Mouse (Mus musculus): ENCODE measurements around the gene Ttc25. TPM values are rescaled to one million over a fixed set of nuclear protein-coding genes. Genes with fewer than 3 reads are reported as not detected.
A peak's percentile ranks its signal among the peaks of the same experiment; 100 is the strongest.

Gene Ttc25
- polyA plus RNA-seq, 1 experiment from 2014 or later, result 1.6 TPM

GRCm38 (mm10) chr11:100559476-100559875 lies 14.1 kb downstream of the Ttc25 start:
- Histone ChIP-seq H3K4me2 (no peak overlapping the region), H3K27ac (no peak overlapping the region), H3K9ac (no peak overlapping the region), H3K27me3 (no peaks in the 10 kb centered on the region), H3K4me1 (no peaks in the 10 kb centered on the region), H3K4me3 (no peak overlapping the region), H3K9me3 (replicated peaks) (no peaks in the 10 kb centered on the region), H3K36me3 (ENCODE audit: poor library complexity, severe bottlenecking) (no peaks in the 10 kb centered on the region)
- ATAC-seq, result no peak
- 55% methylated on average over 7 of the region's 7 CpGs for WGBS

- H3K4me3 ChIP-seq, result no peak overlapping the region
- 26% methylated on average over 5 of the region's 5 CpGs for WGBS
- ATAC-seq, result no peak
- H3K36me3 ChIP-seq (ENCODE audit: poor library complexity, severe bottlenecking), result no peaks in the 10 kb centered on the region
- H3K9ac ChIP-seq, result no peak overlapping the region
- H3K27me3 ChIP-seq, result no peaks in the 10 kb centered on the region
- H3K4me2 ChIP-seq, result no peak overlapping the region
- H3K4me1 ChIP-seq, result no peaks in the 10 kb centered on the region
- no peaks in the 10 kb centered on the region for H3K9me3 ChIP-seq (replicated peaks)
- H3K27ac ChIP-seq, result no peak overlapping the region
Measured at GRCm38 (mm10) chr11:100561748-100562147, 16.3 kb downstream of the Ttc25 start.

- Histone ChIP-seq H3K4me1 (no peaks in the 10 kb centered on the region), H3K4me2 (no peak overlapping the region), H3K9me3 (replicated peaks) (no peaks in the 10 kb centered on the region), H3K27ac (no peak overlapping the region), H3K36me3 (ENCODE audit: poor library complexity, severe bottlenecking) (no peaks in the 10 kb centered on the region), H3K27me3 (no peaks in the 10 kb centered on the region), H3K9ac (no peak overlapping the region), H3K4me3 (no peak overlapping the region)
- 75% methylated on average over 15 of the region's 15 CpGs for WGBS
- peak; percentile 45; the same call in 1 of the 2 replicates for ATAC-seq
Measured at GRCm38 (mm10) chr11:100564297-100564696, 18.9 kb downstream of the Ttc25 start.

GRCm38 (mm10) chr11:100564703-100565102 lies 19.3 kb downstream of the Ttc25 start:
- no peaks in the 10 kb centered on the region for H3K9me3 ChIP-seq (replicated peaks)
- no peak overlapping the region for H3K27ac ChIP-seq
- H3K4me3 ChIP-seq, result no peak overlapping the region
- no peak overlapping the region for H3K9ac ChIP-seq
- H3K27me3 ChIP-seq, result no peaks in the 10 kb centered on the region
- H3K4me2 ChIP-seq, result no peak overlapping the region
- H3K36me3 ChIP-seq (ENCODE audit: poor library complexity, severe bottlenecking), result no peaks in the 10 kb centered on the region
- H3K4me1 ChIP-seq, result no peaks in the 10 kb centered on the region
- WGBS, result 84% methylated on average over 6 of the region's 6 CpGs
- peak; percentile 21; the same call in 1 of the 2 replicates for ATAC-seq

GRCm38 (mm10) chr11:100567229-100567628 lies 21.8 kb downstream of the Ttc25 start:
- Histone ChIP-seq H3K4me3 (no peak overlapping the region), H3K9me3 (replicated peaks) (no peaks in the 10 kb centered on the region), H3K36me3 (ENCODE audit: poor library complexity, severe bottlenecking) (no peaks in the 10 kb centered on the region), H3K4me1 (peaks cover 9% of the 10 kb centered on the region; the same call in 1 of the 2 replicates), H3K27ac (no peak overlapping the region), H3K4me2 (no peak overlapping the region), H3K27me3 (peaks cover 17% of the 10 kb centered on the region), H3K9ac (no peak overlapping the region)
- WGBS, result 78% methylated on average over 5 of the region's 5 CpGs
- no peak for ATAC-seq

- H3K27me3 ChIP-seq, result peaks cover 20% of the 10 kb centered on the region
- H3K9ac ChIP-seq, result no peak overlapping the region
- ATAC-seq, result no peak
- 75% methylated on average over 9 of the region's 9 CpGs for WGBS
- no peak overlapping the region for H3K4me2 ChIP-seq
- no peak overlapping the region for H3K4me3 ChIP-seq
- no peak overlapping the region for H3K27ac ChIP-seq
- H3K9me3 ChIP-seq (replicated peaks), result no peaks in the 10 kb centered on the region
- no peaks in the 10 kb centered on the region for H3K36me3 ChIP-seq (ENCODE audit: poor library complexity, severe bottlenecking)
- H3K4me1 ChIP-seq, result peaks cover 9% of the 10 kb centered on the region; the same call in 1 of the 2 replicates
Measured at GRCm38 (mm10) chr11:100567815-100568245, 22.4 kb downstream of the Ttc25 start.

- 86% methylated on average over 8 of the region's 8 CpGs for WGBS
- no peak for ATAC-seq
- no peak overlapping the region for H3K4me3 ChIP-seq
Measured at GRCm38 (mm10) chr11:100568692-100569091, 23.3 kb downstream of the Ttc25 start.

GRCm38 (mm10) chr11:100569789-100570188 lies 24.4 kb downstream of the Ttc25 start:
- H3K9me3 ChIP-seq (replicated peaks), result no peaks in the 10 kb centered on the region
- WGBS, result 67% methylated on average over 9 of the region's 9 CpGs
- no peak for ATAC-seq
- H3K4me2 ChIP-seq, result no peak overlapping the region
- peaks cover 20% of the 10 kb centered on the region for H3K27me3 ChIP-seq
- no peak overlapping the region for H3K9ac ChIP-seq
- H3K27ac ChIP-seq, result no peak overlapping the region
- no peaks in the 10 kb centered on the region for H3K36me3 ChIP-seq (ENCODE audit: poor library complexity, severe bottlenecking)
- peaks cover 12% of the 10 kb centered on the region; the same call in 1 of the 2 replicates for H3K4me1 ChIP-seq
- H3K4me3 ChIP-seq, result no peak overlapping the region

More at GRCm38 (mm10) chr11:100568692-100569091, 23.3 kb downstream of the Ttc25 start:
- peaks cover 20% of the 10 kb centered on the region for H3K27me3 ChIP-seq
- H3K9me3 ChIP-seq (replicated peaks), result no peaks in the 10 kb centered on the region
- H3K27ac ChIP-seq, result no peak overlapping the region
- H3K4me2 ChIP-seq, result no peak overlapping the region
- H3K9ac ChIP-seq, result no peak overlapping the region; the same call in 1 of the 2 replicates
- H3K4me1 ChIP-seq, result peaks cover 9% of the 10 kb centered on the region; the same call in 1 of the 2 replicates
- H3K36me3 ChIP-seq (ENCODE audit: poor library complexity, severe bottlenecking), result no peaks in the 10 kb centered on the region

GRCm38 (mm10) chr11:100570430-100571201 lies 25.2 kb downstream of the Ttc25 start:
- Histone ChIP-seq H3K4me3 (peak overlapping the region; percentile 21), H3K9me3 (replicated peaks) (no peaks in the 10 kb centered on the region), H3K4me2 (peak overlapping the region; percentile 57), H3K9ac (peak overlapping the region; percentile 51; the same call in 1 of the 2 replicates), H3K27me3 (peaks cover 20% of the 10 kb centered on the region), H3K4me1 (peaks cover 19% of the 10 kb centered on the region), H3K36me3 (ENCODE audit: poor library complexity, severe bottlenecking) (no peaks in the 10 kb centered on the region), H3K27ac (no peak overlapping the region)
- ATAC-seq, result peak; percentile 60
- WGBS, result 7% methylated on average over 8 of the region's 8 CpGs

- no peaks in the 10 kb centered on the region for H3K36me3 ChIP-seq (ENCODE audit: poor library complexity, severe bottlenecking)
- H3K9me3 ChIP-seq (replicated peaks), result no peaks in the 10 kb centered on the region
- peaks cover 22% of the 10 kb centered on the region for H3K4me1 ChIP-seq
- H3K27me3 ChIP-seq, result peaks cover 20% of the 10 kb centered on the region
- H3K4me2 ChIP-seq, result peak overlapping the region; percentile 57
- peak overlapping the region; percentile 21 for H3K4me3 ChIP-seq
- ATAC-seq, result peak; percentile 6; the same call in 1 of the 2 replicates
- WGBS, result 6% methylated on average over 16 of the region's 16 CpGs
- no peak overlapping the region for H3K27ac ChIP-seq
- peak overlapping the region; percentile 51 for H3K9ac ChIP-seq
Measured at GRCm38 (mm10) chr11:100571202-100571567, 25.8 kb downstream of the Ttc25 start.

GRCm38 (mm10) chr11:100574188-100574587 lies 28.8 kb downstream of the Ttc25 start:
- Histone ChIP-seq H3K27ac (no peak overlapping the region), H3K36me3 (ENCODE audit: poor library complexity, severe bottlenecking) (peaks cover 14% of the 10 kb centered on the region), H3K4me2 (peak overlapping the region; percentile 80), H3K4me3 (peak overlapping the region; percentile 69), H3K9me3 (replicated peaks) (no peaks in the 10 kb centered on the region), H3K9ac (no peak overlapping the region), H3K4me1 (peaks cover 22% of the 10 kb centered on the region), H3K27me3 (peaks cover 20% of the 10 kb centered on the region)
- WGBS, result 95% methylated on average over 3 of the region's 3 CpGs
- no peak for ATAC-seq

GRCm38 (mm10) chr11:100574708-100575483 lies 29.5 kb downstream of the Ttc25 start, which contains the start of gene Cnp:
Gene Cnp (plus strand): TSS chr11:100574904.
- WGBS, result 1% methylated on average over 47 of the region's 47 CpGs
- Histone ChIP-seq H3K4me1 (peaks cover 22% of the 10 kb centered on the region), H3K27me3 (peaks cover 20% of the 10 kb centered on the region), H3K9me3 (replicated peaks) (no peaks in the 10 kb centered on the region), H3K4me2 (peak within 1 kb of the TSS; percentile 80), H3K27ac (peak within 1 kb of the TSS; percentile 12), H3K36me3 (ENCODE audit: poor library complexity, severe bottlenecking) (peaks cover 21% of the 10 kb centered on the region), H3K9ac (peak within 1 kb of the TSS; percentile 70), H3K4me3 (peak within 1 kb of the TSS; percentile 69)
- ATAC-seq, result peak; percentile 66
